Mouse (Mus musculus) spleen, adult 2 months (tissue): ENCODE data around the gene Ifna9.

Source experiments
- CTCF ChIP-seq: fragments of 200-500 bp; IDR thresholded peaks from 2 replicates; pipeline ENCODE4 v1.5.1; 2011; ENCODE audit warnings: mild to moderate bottlenecking, inconsistent platforms; ENCODE audit not compliant: insufficient read depth, insufficient read length, insufficient replicate concordance; ENCODE audit errors: extremely low read depth
- POLR2A ChIP-seq: fragments of 200-500 bp; IDR thresholded peaks from 2 replicates; pipeline ENCODE4 v1.6.1; 2011; ENCODE audit warnings: low read depth, low read length, inconsistent platforms

DNA sequence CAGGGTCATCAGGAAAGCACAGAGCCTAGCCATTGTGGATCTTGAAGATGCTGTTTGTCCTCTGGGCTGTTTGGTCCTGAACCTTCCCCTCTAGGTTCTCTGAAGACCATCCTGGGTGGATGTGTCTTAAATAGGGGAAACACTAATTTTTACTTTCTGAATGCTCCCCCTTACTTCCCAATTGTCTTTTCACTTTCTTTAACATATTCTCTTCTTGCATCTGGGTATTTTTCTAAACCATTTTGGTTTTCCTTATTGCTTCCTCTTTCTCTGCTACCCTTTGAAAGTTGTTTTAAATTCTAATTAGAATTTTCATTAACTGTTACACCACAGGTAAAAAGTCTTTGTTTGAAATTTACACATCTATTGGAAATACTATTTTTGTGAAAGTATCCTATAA is 11.1 kb upstream of the Ifna9 start, which contains the start of gene Ifna12:
- TF ChIP-seq CTCF (no peak), POLR2A (no peak)
